In genomic region chr17:55445250-55446184, GRCm38 (mm10) we compare ENCODE assay signal across 9 mouse cellular contexts. TPM values are rescaled to one million over a fixed set of nuclear protein-coding genes. Genes with fewer than 3 reads are reported as not detected.
DNase-seq lines count a peak whose midpoint lies in the region; ATAC-seq and TF ChIP-seq lines count a peak whose summit lies in the region.
"Had no signal": no experiment of that assay in that cellular context is flagged by ENCODE, and none has a peak within 500 bp of the region (broad histone marks: within the 10 kb centered on the region; RNA-seq: fewer than 3 reads in every experiment).

St6gal2 (plus strand) TSS chr17:55445382.

- ATAC-seq in midbrain, embryonic 12.5 days (ENCODE audit: low FRiP score, low read depth) = peak; percentile 92
- ATAC-seq in megakaryocyte-erythroid progenitor cell, adult 5-6 weeks (replicated peaks; ENCODE audit: low FRiP score, low TSS enrichment, poor library complexity, severe bottlenecking) = no peak

- no peaks in the 10 kb centered on the region for H3K36me3 ChIP-seq in kidney, adult 2 months (ENCODE audit: control insufficient read depth, insufficient read depth, low read length)
- H3K36me3 ChIP-seq in midbrain, embryonic 12.5 days = no peaks in the 10 kb centered on the region

- peak; percentile 37 to 50 for DNase-seq in kidney, postnatal 4 days
- no peak for DNase-seq in kidney, adult 2 months
- DNase-seq in cerebellum, postnatal 10 days = peak; percentile 73 to 75
- DNase-seq in frontal cortex, postnatal 10 days (ENCODE audit: low spot score in 2 of 2) = peak; percentile 17 to 62
- DNase-seq in layer of hippocampus, postnatal 36 days = peak; percentile 69
- DNase-seq in testis, postnatal 10 days (ENCODE audit: low spot score) = peak; percentile 46

- no peak for TF ChIP-seq POLR2A in kidney, adult 2 months (IDR thresholded peaks at IDR 0.05; ENCODE audit: low read depth, low read length)

- H3K27ac ChIP-seq in kidney, adult 2 months (ENCODE audit: insufficient read depth, low read depth, low read length) = no peak within 1 kb of the TSS
- peak within 1 kb of the TSS; percentile 84 for H3K27ac ChIP-seq in midbrain, embryonic 12.5 days (replicated peaks)

- no peaks in the 10 kb centered on the region for H3K4me1 ChIP-seq in kidney, adult 2 months (ENCODE audit: control insufficient read depth, insufficient read depth, low read length)
- peaks cover 5% of the 10 kb centered on the region; the same call in 1 of the 2 replicates for H3K4me1 ChIP-seq in midbrain, embryonic 12.5 days

- peak within 1 kb of the TSS; percentile 66 for H3K4me2 ChIP-seq in midbrain, embryonic 12.5 days (replicated peaks)

- WGBS in kidney, adult 2 months = 2% methylated on average over 84 of the region's 84 CpGs
- under 1% methylated on average over 76 of the region's 84 CpGs for whole genome bisulfite sequencing in midbrain, embryonic 12.5 days

- H3K27me3 ChIP-seq in kidney, adult 2 months (replicated peaks; ENCODE audit: control insufficient read depth, insufficient read depth, low read length) = no peaks in the 10 kb centered on the region
- no peaks in the 10 kb centered on the region for H3K27me3 ChIP-seq in midbrain, embryonic 12.5 days

- peak within 1 kb of the TSS; percentile 78 for H3K9ac ChIP-seq in midbrain, embryonic 12.5 days (replicated peaks)

- no peaks in the 10 kb centered on the region for H3K9me3 ChIP-seq in midbrain, embryonic 12.5 days

- H3K4me3 ChIP-seq in kidney, adult 2 months (ENCODE audit: insufficient read depth, low read depth, low read length) = no peak within 1 kb of the TSS
- peak within 1 kb of the TSS; percentile 72 for H3K4me3 ChIP-seq in midbrain, embryonic 12.5 days

- TF ChIP-seq CTCF in kidney, adult 2 months (conservative IDR thresholded peaks at IDR 0.05; ENCODE audit: insufficient read depth, insufficient read length, low read depth, low read length) = no peak

RNA-seq across cellular contexts. Expression of gene St6gal2, which starts in this region (rescaled TPM):
- not detected in 2 replicates for polyA plus RNA-seq in kidney, adult 2 months (2012; rRNA removed)
- 10 to 100 TPM; 15.0 to 16.1 TPM for total RNA-seq in layer of hippocampus, postnatal 36 days (2021)
- 10.0 and 10.8 TPM in 2 replicates for polyA plus RNA-seq in midbrain, embryonic 12.5 days (2016; fragmentation: Nextera tagmentation; extraction: Ambion mirVana)
- not detected in 2 replicates for total RNA-seq in megakaryocyte-erythroid progenitor cell, adult 5-6 weeks (2014; fragmentation: Nextera tagmentation)
- total RNA-seq in megakaryocyte-erythroid progenitor cell, adult 5-6 weeks (2017) = not detected in 2 replicates
- total RNA-seq: adrenal gland, adult 18-20 months had no signal

Comparison
In these comparisons a context has a peak if more than half of its experiments do, and no peak if none do; other contexts are left out.
1. RNA of gene St6gal2 (total RNA-seq): 15.0 to 16.1 TPM in layer of hippocampus, postnatal 36 days; not detected in megakaryocyte-erythroid progenitor cell, adult 5-6 weeks; every median in the first group is over 10 times any median in the second.
2. RNA of gene St6gal2 (polyA plus RNA-seq): 10.0 to 10.8 TPM in midbrain, embryonic 12.5 days; not detected in kidney, adult 2 months; every median in the first group is over 10 times any median in the second.